Mouse (Mus musculus) hindbrain, embryonic 11.5 days (tissue): Measurements from ENCODE around the gene Mcur1. TPM values are rescaled to one million over a fixed set of nuclear protein-coding genes. Genes with fewer than 3 reads are reported as not detected.
A peak's percentile ranks its signal among the peaks of the same experiment; 100 is the strongest.

ENCODE experiments used
- ATAC-seq: fragments of 200-750 bp; cut with Nextera tagmentation; 2 replicates; pipeline ENCODE4 v1.8.0; 2017; ENCODE audit warnings: mild to moderate bottlenecking, moderate TSS enrichment, moderate library complexity; ENCODE audit not compliant: low FRiP score
- DNase-seq: peaks from one replicate; pipeline ENCODE4 v3.0.0-alpha.2; 2015; ENCODE audit warnings: low spot score
- H3K27ac ChIP-seq: fragments of 300-500 bp; sonication (generic); 2 replicates; pipeline ENCODE4 v1.5.1; 2014; ENCODE audit warnings: mild to moderate bottlenecking, low read depth, low read length
- H3K27me3 ChIP-seq: fragments of 300-500 bp; sonication (generic); 2 replicates; pipeline ENCODE4 v1.6.1; 2014; ENCODE audit warnings: mild to moderate bottlenecking, low read length, moderate library complexity, mixed read lengths; ENCODE audit not compliant: control insufficient read depth, insufficient read depth
- H3K36me3 ChIP-seq: fragments of 300-500 bp; sonication (generic); 2 replicates; pipeline ENCODE4 v1.6.1; 2014; ENCODE audit warnings: mild to moderate bottlenecking, low read length, moderate library complexity, mixed read lengths; ENCODE audit not compliant: control insufficient read depth, insufficient read depth
- H3K4me1 ChIP-seq: fragments of 300-500 bp; sonication (generic); replicated peaks from 2 replicates; pipeline ENCODE4 v1.6.1; 2014; ENCODE audit warnings: low read length, mixed read lengths; ENCODE audit not compliant: control insufficient read depth, insufficient read depth
- H3K4me2 ChIP-seq: fragments of 300-500 bp; sonication (generic); replicated peaks from 2 replicates; pipeline ENCODE4 v1.6.1; 2014; ENCODE audit warnings: mild to moderate bottlenecking, low read depth, low read length
- H3K4me3 ChIP-seq: fragments of 300-500 bp; sonication (generic); 2 replicates; pipeline ENCODE4 v1.5.1; 2014; ENCODE audit warnings: low read depth, low read length
- H3K9ac ChIP-seq: fragments of 300-500 bp; sonication (generic); 2 replicates; pipeline ENCODE4 v1.6.1; 2014; ENCODE audit warnings: low read depth, low read length
- H3K9me3 ChIP-seq: fragments of 300-500 bp; sonication (generic); 2 replicates; pipeline ENCODE4 v1.6.1; 2016; ENCODE audit warnings: low read length; ENCODE audit not compliant: control insufficient read depth
- WGBS: fragments of 180-500 bp; shearing (Covaris S2); extraction: QIAGEN DNeasy Blood & Tissue Kit; methylation state at CpG from one replicate; pipeline ENCODE4 v1.1.7; 2014; 5-methylcytosine and 5-hydroxymethylcytosine counted together
- polyA plus RNA-seq: library from polyadenylated mRNA; unstranded; fragments of >200 nt; fragmentation: Nextera tagmentation; extraction: Ambion mirVana; gene quantifications from 2 replicates; pipeline ENCODE4 v1.2.1, GENCODE M21; 2014

Gene Mcur1
- polyA plus RNA-seq: 9.8 and 10.8 TPM in 2 replicates

- no peaks in the 10 kb centered on the region for H3K9me3 ChIP-seq
- H3K4me1 ChIP-seq: no peaks in the 10 kb centered on the region
- peak; percentile 94 for DNase-seq
- ATAC-seq: peak; percentile 97
- peak within 1 kb of the TSS; percentile 76 for H3K9ac ChIP-seq
- H3K4me3 ChIP-seq: peak within 1 kb of the TSS; percentile 77
- H3K27me3 ChIP-seq: no peaks in the 10 kb centered on the region; the same call in 1 of the 2 replicates
- no peaks in the 10 kb centered on the region for H3K36me3 ChIP-seq
- 0% methylated on average over 54 of the region's 100 CpGs for WGBS
- H3K27ac ChIP-seq: peak within 1 kb of the TSS; percentile 81
- peak within 1 kb of the TSS; percentile 81 for H3K4me2 ChIP-seq
These were observed at the start of gene Mcur1 for GRCm38 (mm10) chr13:43559711-43560457. Mcur1 (minus strand) TSS chr13:43560191.

- no peak for DNase-seq
- Histone ChIP-seq H3K4me1 (no peaks in the 10 kb centered on the region), H3K27ac (no peak overlapping the region), H3K4me3 (no peak overlapping the region), H3K9ac (no peak overlapping the region), H3K27me3 (no peaks in the 10 kb centered on the region), H3K4me2 (no peak overlapping the region), H3K36me3 (no peaks in the 10 kb centered on the region), H3K9me3 (no peaks in the 10 kb centered on the region)
- WGBS: 75% methylated on average over 6 of the region's 6 CpGs
- no peak for ATAC-seq
These were observed 48.9 kb upstream of the Mcur1 start for GRCm38 (mm10) chr13:43608854-43609253.

- no peak overlapping the region for H3K4me3 ChIP-seq
- H3K4me1 ChIP-seq: no peaks in the 10 kb centered on the region
- no peak overlapping the region for H3K27ac ChIP-seq
- no peaks in the 10 kb centered on the region for H3K36me3 ChIP-seq
- WGBS: 79% methylated on average over 13 of the region's 13 CpGs
- no peak for DNase-seq
- no peak for ATAC-seq
- no peak overlapping the region for H3K9ac ChIP-seq
- no peaks in the 10 kb centered on the region for H3K9me3 ChIP-seq
- no peaks in the 10 kb centered on the region for H3K27me3 ChIP-seq
- H3K4me2 ChIP-seq: no peak overlapping the region
These were observed 43.1 kb upstream of the Mcur1 start for GRCm38 (mm10) chr13:43603042-43603441.

- no peak for DNase-seq
- Histone ChIP-seq H3K9ac (no peak overlapping the region), H3K4me1 (no peaks in the 10 kb centered on the region), H3K36me3 (no peaks in the 10 kb centered on the region), H3K27ac (no peak overlapping the region), H3K27me3 (no peaks in the 10 kb centered on the region), H3K9me3 (no peaks in the 10 kb centered on the region), H3K4me3 (no peak overlapping the region), H3K4me2 (no peak overlapping the region)
- 95% methylated on average over 2 of the region's 2 CpGs for WGBS
- ATAC-seq: no peak
These were observed 42.4 kb upstream of the Mcur1 start for GRCm38 (mm10) chr13:43602440-43602839.

GRCm38 (mm10) chr13:43600967-43601366, 41.0 kb upstream of the Mcur1 start:
- 89% methylated on average over 6 of the region's 6 CpGs for WGBS
- H3K9me3 ChIP-seq: no peaks in the 10 kb centered on the region
- no peak overlapping the region for H3K27ac ChIP-seq
- H3K4me2 ChIP-seq: no peak overlapping the region
- H3K27me3 ChIP-seq: no peaks in the 10 kb centered on the region
- no peaks in the 10 kb centered on the region for H3K36me3 ChIP-seq
- H3K9ac ChIP-seq: no peak overlapping the region
- ATAC-seq (no peak), DNase-seq (no peak)
- no peak overlapping the region for H3K4me3 ChIP-seq
- no peaks in the 10 kb centered on the region for H3K4me1 ChIP-seq

GRCm38 (mm10) chr13:43595896-43596295, 35.9 kb upstream of the Mcur1 start:
- no peak overlapping the region for H3K27ac ChIP-seq
- no peaks in the 10 kb centered on the region for H3K36me3 ChIP-seq
- no peak overlapping the region for H3K4me3 ChIP-seq
- H3K27me3 ChIP-seq: no peaks in the 10 kb centered on the region
- 62% methylated on average over 4 of the region's 4 CpGs for WGBS
- H3K9me3 ChIP-seq: no peaks in the 10 kb centered on the region
- no peak overlapping the region for H3K4me2 ChIP-seq
- ATAC-seq (no peak), DNase-seq (peak; percentile 71)
- H3K4me1 ChIP-seq: no peaks in the 10 kb centered on the region
- H3K9ac ChIP-seq: no peak overlapping the region

GRCm38 (mm10) chr13:43592681-43593068, 32.7 kb upstream of the Mcur1 start:
- WGBS: 62% methylated on average over 8 of the region's 8 CpGs
- no peaks in the 10 kb centered on the region for H3K27me3 ChIP-seq
- H3K4me3 ChIP-seq: no peak overlapping the region
- H3K9ac ChIP-seq: no peak overlapping the region
- DNase-seq (no peak), ATAC-seq (no peak)
- H3K36me3 ChIP-seq: no peaks in the 10 kb centered on the region
- H3K27ac ChIP-seq: no peak overlapping the region
- H3K4me2 ChIP-seq: no peak overlapping the region
- H3K4me1 ChIP-seq: no peaks in the 10 kb centered on the region
- H3K9me3 ChIP-seq: no peaks in the 10 kb centered on the region

- Histone ChIP-seq H3K9me3 (no peaks in the 10 kb centered on the region), H3K4me2 (no peak overlapping the region), H3K4me3 (no peak overlapping the region), H3K27me3 (no peaks in the 10 kb centered on the region), H3K9ac (no peak overlapping the region), H3K36me3 (no peaks in the 10 kb centered on the region), H3K27ac (no peak overlapping the region), H3K4me1 (no peaks in the 10 kb centered on the region)
- DNase-seq: no peak
- WGBS: 78% methylated on average over 28 of the region's 28 CpGs
- ATAC-seq: no peak
These were observed 32.1 kb upstream of the Mcur1 start for GRCm38 (mm10) chr13:43591828-43592680.
